Mouse (Mus musculus): ENCODE data around the gene Cep68.

The Cep68 gene

DNA sequence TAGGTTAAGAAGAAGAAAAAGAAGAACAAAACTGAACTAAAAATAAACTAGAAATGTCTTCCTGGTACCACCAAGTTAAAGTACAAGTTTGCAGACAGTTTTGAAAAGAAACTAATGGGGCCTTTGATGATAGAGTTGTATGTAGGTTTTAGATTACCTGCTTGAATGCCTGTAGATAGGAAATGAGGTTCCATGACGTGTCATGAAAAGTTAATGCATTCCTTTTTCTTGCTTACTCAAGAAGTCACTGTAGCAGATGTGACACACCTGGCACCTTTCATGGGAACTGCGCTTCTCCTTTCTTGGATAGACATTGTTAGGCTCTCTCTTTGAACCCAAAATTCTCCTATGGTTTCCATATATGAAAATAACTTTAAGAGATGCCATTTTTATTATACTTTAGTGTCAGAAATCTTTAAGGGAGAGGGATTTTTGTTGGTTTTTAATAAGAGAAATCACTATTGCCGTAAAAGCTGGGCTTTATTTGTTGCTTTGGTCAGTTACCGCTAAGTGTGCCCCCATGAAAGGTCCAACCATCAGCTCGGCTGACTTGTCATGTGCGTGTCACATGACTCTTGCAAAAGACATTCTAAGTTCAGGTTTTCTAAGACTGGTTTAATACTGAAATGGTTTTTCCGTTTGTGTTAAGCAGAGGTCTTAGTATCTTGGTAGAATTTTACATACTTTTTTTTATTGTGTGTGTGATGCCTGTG, 46.8 kb downstream of the Cep68 start:
- no peak for DNase-seq

DNA sequence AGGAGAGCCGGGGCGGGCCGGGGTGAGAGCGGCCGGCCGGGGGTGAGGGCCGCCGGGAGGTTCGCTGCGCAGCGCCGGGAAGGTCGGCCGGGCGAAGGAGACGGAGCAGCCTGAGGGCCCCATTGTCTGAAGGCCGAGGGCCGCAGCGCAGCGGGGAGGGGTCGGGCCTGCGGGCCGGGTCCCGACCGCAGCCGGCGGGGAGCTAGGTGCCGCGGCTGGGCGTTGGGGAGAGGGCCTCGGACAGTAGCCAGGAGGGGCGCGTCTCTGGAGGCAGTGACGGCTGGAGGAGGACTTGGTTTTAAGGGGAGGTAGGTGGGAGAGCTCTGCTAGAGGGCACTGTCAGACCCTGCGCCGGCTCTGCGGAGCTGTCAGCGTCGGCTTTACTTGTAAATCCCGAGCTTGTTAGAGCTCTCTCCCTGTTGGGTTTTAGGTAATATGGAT, 47.5 kb downstream of the Cep68 start:
- DNase-seq, result no peak

DNA sequence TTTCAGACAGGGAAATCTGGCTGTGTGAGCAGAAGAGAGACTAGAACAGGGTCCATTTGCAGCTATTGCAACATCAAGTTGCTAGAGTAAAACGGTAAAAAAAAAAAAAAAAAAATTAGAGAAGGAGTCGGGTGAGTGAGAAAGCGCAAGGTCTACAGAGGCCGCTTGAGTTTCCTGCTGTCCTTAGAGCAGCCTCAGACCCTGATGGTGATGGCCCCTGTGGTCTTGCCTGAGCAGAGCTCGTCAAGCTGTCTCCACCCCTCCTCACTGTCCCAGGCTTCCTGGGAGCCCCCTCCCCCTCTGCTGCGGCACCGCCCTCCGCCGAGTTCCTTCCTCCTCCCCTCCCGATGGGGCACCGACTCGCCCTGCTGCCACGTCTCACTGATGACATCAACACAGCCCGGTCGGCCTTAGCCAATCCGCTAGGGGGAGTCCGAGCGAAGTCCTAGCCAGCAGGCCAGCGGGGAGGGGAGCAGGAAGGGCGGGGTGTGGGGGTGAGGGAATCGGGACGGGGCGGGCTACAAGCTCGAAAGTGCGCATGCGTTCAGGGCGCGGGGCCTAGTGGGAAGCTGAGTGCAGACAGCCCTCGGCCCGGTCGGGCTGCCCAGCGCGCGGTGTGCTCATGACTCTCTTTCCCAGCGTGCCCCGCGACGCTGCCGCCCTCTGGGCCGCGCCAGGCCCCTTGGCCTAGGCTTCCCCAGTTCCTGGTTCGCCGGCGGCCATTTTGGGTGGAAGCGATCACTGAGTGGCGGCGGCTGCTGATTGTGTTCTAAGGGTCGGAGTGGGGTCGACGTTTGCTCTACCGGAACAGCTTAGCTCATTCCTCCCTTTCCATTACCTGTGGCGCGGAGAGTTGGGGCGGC, 48.3 kb downstream of the Cep68 start, which contains the start of gene Rab1a:
TSS of gene Rab1a (plus strand) at position 720 of the 863 bp plus-strand sequence.
- peak; percentile 100 for DNase-seq

DNA sequence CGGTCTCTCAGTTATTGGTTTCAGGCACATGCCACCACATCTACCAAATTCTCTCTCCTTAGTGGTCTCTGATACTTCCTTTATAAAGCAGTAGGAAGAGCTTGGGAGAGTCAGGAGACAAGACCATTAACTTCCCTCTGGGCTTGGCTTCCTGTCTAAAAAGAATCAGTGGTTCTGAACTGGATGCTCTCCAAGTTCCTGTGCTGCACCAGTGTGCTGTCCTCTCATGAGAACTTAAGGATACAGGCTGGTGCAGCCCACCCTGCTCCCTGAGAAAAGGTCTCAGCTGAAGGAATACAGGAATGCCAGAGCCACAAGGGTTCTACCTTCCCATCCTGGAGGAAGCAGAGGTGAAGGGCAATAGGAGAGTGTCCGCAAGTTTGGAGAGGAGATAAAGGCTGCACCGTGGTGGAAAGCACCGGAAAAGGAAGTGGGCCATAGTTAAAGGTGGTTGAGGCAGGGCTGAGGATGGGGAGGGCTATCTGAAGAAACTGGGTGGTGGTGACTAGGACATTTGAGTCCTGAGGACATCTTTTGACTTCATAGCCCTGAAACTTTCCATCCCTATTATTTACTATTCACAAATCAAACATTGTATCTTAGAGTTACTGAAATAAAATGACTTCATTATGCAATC, 56.0 kb downstream of the Cep68 start:
- no peak for DNase-seq

DNA sequence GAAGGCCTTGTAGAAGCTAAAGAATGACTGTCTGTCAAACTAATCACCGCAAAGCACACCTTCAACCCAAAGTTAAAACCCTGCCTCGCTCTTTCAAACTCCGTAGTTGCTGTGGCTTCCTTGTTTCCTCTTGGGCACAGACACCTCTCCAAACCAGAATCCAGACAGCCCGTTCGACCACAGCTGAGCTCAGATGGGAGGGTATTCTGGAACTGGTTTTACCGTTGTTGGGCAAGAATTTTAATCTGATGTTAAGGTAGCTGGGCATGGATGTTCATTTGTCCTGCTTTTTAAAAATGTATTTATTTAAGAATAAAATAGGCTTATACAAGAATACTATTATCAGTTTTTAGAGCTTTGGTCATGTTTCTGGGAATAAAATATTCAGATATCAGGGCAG, 62.0 kb downstream of the Cep68 start:
- no peak for DNase-seq
